Mouse (Mus musculus) intestine, embryonic 15.5 days (tissue): ENCODE data around the gene Micu1. TPM values are rescaled to one million over a fixed set of nuclear protein-coding genes. Genes with fewer than 3 reads are reported as not detected.

Source experiments
- ATAC-seq: fragments of 200-750 bp; cut with Nextera tagmentation; 2 replicates; pipeline ENCODE4 v1.8.0; 2017; ENCODE audit warnings: moderate TSS enrichment, moderate library complexity
- H3K27ac ChIP-seq: fragments of 300-500 bp; sonication (generic); 2 replicates; pipeline ENCODE4 v1.5.1; 2015; ENCODE audit warnings: mild to moderate bottlenecking, inconsistent platforms
- H3K27me3 ChIP-seq: fragments of 300-500 bp; sonication (generic); replicated peaks from 2 replicates; pipeline ENCODE4 v1.6.1; 2015; ENCODE audit warnings: inconsistent platforms
- H3K36me3 ChIP-seq: fragments of 300-500 bp; sonication (generic); 2 replicates; pipeline ENCODE4 v1.6.1; 2015; ENCODE audit warnings: inconsistent platforms
- H3K4me1 ChIP-seq: fragments of 300-500 bp; sonication (generic); replicated peaks from 2 replicates; pipeline ENCODE4 v1.6.1; 2015; ENCODE audit warnings: inconsistent platforms
- H3K4me2 ChIP-seq: fragments of 300-500 bp; sonication (generic); replicated peaks from 2 replicates; pipeline ENCODE4 v1.6.1; 2015; ENCODE audit warnings: mild to moderate bottlenecking, inconsistent platforms
- H3K4me3 ChIP-seq: fragments of 300-500 bp; sonication (generic); replicated peaks from 2 replicates; pipeline ENCODE4 v1.5.1; 2015; ENCODE audit warnings: inconsistent platforms
- H3K9ac ChIP-seq: fragments of 300-500 bp; sonication (generic); 2 replicates; pipeline ENCODE4 v1.6.1; 2015; ENCODE audit warnings: inconsistent platforms
- H3K9me3 ChIP-seq: fragments of 300-500 bp; sonication (generic); 2 replicates; pipeline ENCODE4 v1.6.1; 2016; ENCODE audit warnings: inconsistent platforms
- WGBS: fragments of 180-500 bp; shearing (Covaris S2); methylation state at CpG from one replicate; pipeline ENCODE4 v1.1.7; 2015; 5-methylcytosine and 5-hydroxymethylcytosine counted together
- polyA plus RNA-seq: library from polyadenylated mRNA; unstranded; fragments of >200 nt; fragmentation: Nextera tagmentation; extraction: Ambion mirVana; gene quantifications from 2 replicates; pipeline ENCODE4 v1.2.1, GENCODE M21; 2015

Gene Micu1
- polyA plus RNA-seq, 1 experiment from 2014 or later = 66.0 TPM

GRCm38 (mm10) chr10:59784731-59785685, 82.7 kb downstream of the Micu1 start:
- H3K9ac ChIP-seq = no peak overlapping the region
- no peaks in the 10 kb centered on the region for H3K9me3 ChIP-seq
- no peak for ATAC-seq
- no peaks in the 10 kb centered on the region for H3K27me3 ChIP-seq
- 60% methylated on average over 18 of the region's 18 CpGs for WGBS
- no peak overlapping the region for H3K27ac ChIP-seq
- no peaks in the 10 kb centered on the region for H3K4me1 ChIP-seq
- no peak overlapping the region for H3K4me2 ChIP-seq
- H3K36me3 ChIP-seq = 0 out of 2 replicates have a peak, but pooled peaks cover 2% of the 10 kb centered on the region
- no peak overlapping the region for H3K4me3 ChIP-seq

DNA sequence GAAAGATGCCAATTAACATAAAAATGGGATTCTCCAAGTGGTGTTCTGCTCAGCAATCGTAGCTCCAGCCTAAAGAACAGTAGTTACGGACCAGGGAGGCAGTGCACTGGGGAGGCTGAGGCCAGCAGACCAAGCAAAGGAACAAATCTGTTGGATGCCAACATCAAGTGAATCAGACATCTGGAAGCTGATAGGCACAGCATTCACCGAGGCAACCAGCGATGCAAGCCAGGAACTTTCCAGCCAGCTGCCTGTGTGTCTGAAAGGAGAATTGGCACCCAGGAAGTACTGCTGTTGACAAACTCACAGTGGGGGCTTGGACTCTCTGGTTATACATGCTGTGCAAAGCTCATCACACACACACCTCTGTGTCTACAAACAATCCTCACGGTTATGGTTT, 84.0 kb downstream of the Micu1 start:
- 0 out of 2 replicates have a peak, but pooled peaks cover 5% of the 10 kb centered on the region for H3K36me3 ChIP-seq
- H3K4me2 ChIP-seq = no peak overlapping the region
- 85% methylated on average over 5 of the region's 5 CpGs for WGBS
- no peak overlapping the region for H3K4me3 ChIP-seq
- no peaks in the 10 kb centered on the region for H3K9me3 ChIP-seq
- H3K27ac ChIP-seq = no peak overlapping the region
- H3K9ac ChIP-seq = no peak overlapping the region
- H3K27me3 ChIP-seq = no peaks in the 10 kb centered on the region
- no peak for ATAC-seq
- H3K4me1 ChIP-seq = no peaks in the 10 kb centered on the region

DNA sequence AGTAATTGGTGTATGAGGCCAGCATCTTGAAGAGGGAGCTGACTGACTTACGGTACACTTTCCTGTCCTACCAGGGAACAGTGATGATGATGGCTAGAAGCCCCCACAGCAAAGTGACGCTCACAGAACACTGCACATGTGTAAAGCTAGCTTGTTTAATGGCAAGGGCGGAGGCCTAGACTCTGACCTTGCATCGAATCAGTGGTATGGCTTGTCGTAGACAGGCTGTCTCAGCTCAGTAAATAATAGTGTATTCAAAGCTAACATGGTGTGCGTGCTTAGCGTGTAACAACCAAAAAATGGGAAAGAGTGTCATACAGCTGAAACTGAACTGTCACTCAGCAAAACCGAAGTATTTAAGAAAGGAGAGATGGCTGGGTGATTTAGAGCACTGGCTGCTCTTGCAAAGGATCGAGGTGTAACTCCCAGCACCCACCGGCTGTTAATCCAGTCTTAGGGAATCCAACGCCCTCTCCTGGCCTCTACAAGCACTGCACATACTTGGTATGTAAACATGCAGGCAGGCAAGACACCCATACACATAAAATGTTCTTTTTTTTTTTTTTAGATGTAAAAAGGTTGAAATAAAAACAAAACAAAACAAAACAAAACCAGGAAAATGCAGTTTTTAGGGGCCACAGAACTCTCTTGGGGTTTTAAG, 85.0 kb downstream of the Micu1 start:
- ATAC-seq = no peak

DNA sequence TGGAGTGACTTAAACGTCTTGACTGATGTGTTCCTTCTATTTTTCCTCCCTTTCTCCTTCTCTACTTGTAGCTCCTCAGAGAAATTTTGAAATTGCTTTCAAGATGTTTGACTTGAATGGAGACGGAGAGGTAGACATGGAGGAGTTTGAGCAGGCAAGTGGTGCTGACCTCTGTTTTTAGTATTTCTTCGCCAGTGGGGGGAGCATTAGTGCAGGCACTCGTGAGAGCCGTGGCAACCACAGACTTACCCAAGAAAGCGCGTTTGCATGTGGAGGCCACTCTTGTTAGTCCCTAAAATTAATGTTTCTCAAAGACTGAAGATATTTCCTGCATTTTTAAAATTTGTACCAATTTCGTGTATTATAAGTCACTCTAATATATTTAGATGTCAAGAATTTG, 85.6 kb downstream of the Micu1 start:
- Histone ChIP-seq H3K27me3 (no peaks in the 10 kb centered on the region), H3K4me3 (no peak overlapping the region), H3K9ac (no peak overlapping the region), H3K4me2 (no peak overlapping the region), H3K27ac (no peak overlapping the region), H3K4me1 (no peaks in the 10 kb centered on the region), H3K9me3 (no peaks in the 10 kb centered on the region), H3K36me3 (0 out of 2 replicates have a peak, but pooled peaks cover 5% of the 10 kb centered on the region)
- ATAC-seq = no peak
- 78% methylated on average over 8 of the region's 8 CpGs for WGBS

More for the DNA sequence above, 85.0 kb downstream of the Micu1 start:
- Histone ChIP-seq H3K9ac (no peak overlapping the region), H3K9me3 (no peaks in the 10 kb centered on the region), H3K4me2 (no peak overlapping the region), H3K4me3 (no peak overlapping the region), H3K27ac (no peak overlapping the region), H3K4me1 (no peaks in the 10 kb centered on the region), H3K27me3 (no peaks in the 10 kb centered on the region), H3K36me3 (0 out of 2 replicates have a peak, but pooled peaks cover 5% of the 10 kb centered on the region)
- WGBS = 76% methylated on average over 11 of the region's 11 CpGs

- Histone ChIP-seq H3K9me3 (no peaks in the 10 kb centered on the region), H3K4me1 (no peaks in the 10 kb centered on the region), H3K36me3 (peaks cover 5% of the 10 kb centered on the region; the same call in 1 of the 2 replicates), H3K9ac (no peak overlapping the region), H3K4me2 (no peak overlapping the region), H3K4me3 (no peak overlapping the region), H3K27ac (no peak overlapping the region), H3K27me3 (no peaks in the 10 kb centered on the region)
- WGBS = 87% methylated on average over 11 of the region's 11 CpGs
- no peak for ATAC-seq
Observed at GRCm38 (mm10) chr10:59790291-59790929, 88.1 kb downstream of the Micu1 start.

DNA sequence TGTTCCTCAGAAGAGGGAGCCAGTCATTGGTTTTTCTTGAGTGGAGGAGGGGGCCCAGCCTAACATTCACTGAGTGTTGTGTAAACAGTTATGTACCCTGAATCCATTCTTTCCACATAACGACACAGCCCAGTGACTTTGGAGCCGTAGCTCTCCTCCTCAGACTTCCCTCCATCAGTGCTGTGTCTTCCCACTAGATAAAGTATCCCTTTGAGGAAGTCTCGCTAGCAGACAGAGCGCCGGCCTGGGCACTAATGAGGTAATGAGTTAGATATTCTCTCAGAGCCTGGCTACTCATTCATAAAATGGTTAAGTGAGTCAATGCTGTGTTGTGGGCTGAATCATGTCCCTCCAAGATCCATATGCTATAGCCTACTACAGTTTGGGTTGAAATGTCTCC, 89.6 kb downstream of the Micu1 start:
- H3K9ac ChIP-seq = no peak overlapping the region
- no peaks in the 10 kb centered on the region for H3K27me3 ChIP-seq

DNA sequence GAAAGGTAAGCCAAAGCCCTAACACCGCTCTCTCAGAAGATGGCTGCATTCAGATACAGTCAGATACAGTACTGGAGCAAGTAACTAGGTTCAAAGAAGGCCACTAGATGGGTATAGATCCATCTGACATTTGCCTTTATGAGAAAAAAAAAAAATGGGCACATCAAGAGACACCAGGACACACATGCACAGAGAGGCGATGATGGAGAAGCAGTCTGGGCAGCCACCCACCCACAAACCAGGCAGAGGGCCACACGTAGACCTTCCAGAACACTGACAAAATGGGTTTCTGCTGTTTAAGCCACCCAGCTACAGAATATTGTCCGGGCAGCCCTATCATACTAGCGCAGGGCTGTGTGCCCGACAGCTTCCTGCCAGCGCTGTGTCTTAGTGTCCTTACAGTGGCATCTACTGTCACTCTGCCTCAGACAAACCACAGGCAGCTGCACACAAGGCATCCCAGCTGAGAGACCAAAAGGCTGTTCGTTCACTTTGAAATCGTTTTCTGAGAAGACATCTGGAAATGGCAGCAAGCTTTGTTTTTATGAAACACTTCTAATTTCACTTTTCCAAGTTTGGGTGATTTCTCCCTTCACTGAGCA, 90.4 kb downstream of the Micu1 start:
- H3K9ac ChIP-seq = no peak overlapping the region
- no peak for ATAC-seq
- no peaks in the 10 kb centered on the region for H3K9me3 ChIP-seq
- H3K4me2 ChIP-seq = no peak overlapping the region
- H3K27ac ChIP-seq = no peak overlapping the region
- 91% methylated on average over 9 of the region's 9 CpGs for WGBS
- H3K27me3 ChIP-seq = no peaks in the 10 kb centered on the region
- H3K36me3 ChIP-seq = peaks cover 5% of the 10 kb centered on the region; the same call in 1 of the 2 replicates
- no peaks in the 10 kb centered on the region for H3K4me1 ChIP-seq
- H3K4me3 ChIP-seq = no peak overlapping the region

More for the DNA sequence above, 89.6 kb downstream of the Micu1 start:
- Histone ChIP-seq H3K4me1 (no peaks in the 10 kb centered on the region), H3K9me3 (no peaks in the 10 kb centered on the region), H3K36me3 (peaks cover 5% of the 10 kb centered on the region; the same call in 1 of the 2 replicates), H3K4me3 (no peak overlapping the region), H3K4me2 (no peak overlapping the region), H3K27ac (no peak overlapping the region)
- 56% methylated on average over 5 of the region's 5 CpGs for WGBS
- ATAC-seq = no peak

- WGBS = 76% methylated on average over 3 of the region's 3 CpGs
Observed at GRCm38 (mm10) chr10:59793454-59793853, 91.2 kb downstream of the Micu1 start.

GRCm38 (mm10) chr10:59795085-59795484, 92.8 kb downstream of the Micu1 start:
- Histone ChIP-seq H3K27ac (no peak overlapping the region), H3K4me3 (no peak overlapping the region), H3K9me3 (no peaks in the 10 kb centered on the region), H3K4me2 (no peak overlapping the region), H3K9ac (no peak overlapping the region), H3K27me3 (no peaks in the 10 kb centered on the region), H3K4me1 (peaks cover 4% of the 10 kb centered on the region; the same call in 1 of the 2 replicates), H3K36me3 (peaks cover 3% of the 10 kb centered on the region; the same call in 1 of the 2 replicates)
- 91% methylated on average over 7 of the region's 7 CpGs for WGBS
- no peak for ATAC-seq

More at GRCm38 (mm10) chr10:59793454-59793853, 91.2 kb downstream of the Micu1 start:
- no peak overlapping the region for H3K4me2 ChIP-seq
- H3K4me3 ChIP-seq = no peak overlapping the region
- H3K36me3 ChIP-seq = peaks cover 5% of the 10 kb centered on the region; the same call in 1 of the 2 replicates
- ATAC-seq = no peak
- H3K9ac ChIP-seq = no peak overlapping the region
- H3K9me3 ChIP-seq = no peaks in the 10 kb centered on the region
- H3K4me1 ChIP-seq = no peaks in the 10 kb centered on the region
- H3K27ac ChIP-seq = no peak overlapping the region
- no peaks in the 10 kb centered on the region for H3K27me3 ChIP-seq

DNA sequence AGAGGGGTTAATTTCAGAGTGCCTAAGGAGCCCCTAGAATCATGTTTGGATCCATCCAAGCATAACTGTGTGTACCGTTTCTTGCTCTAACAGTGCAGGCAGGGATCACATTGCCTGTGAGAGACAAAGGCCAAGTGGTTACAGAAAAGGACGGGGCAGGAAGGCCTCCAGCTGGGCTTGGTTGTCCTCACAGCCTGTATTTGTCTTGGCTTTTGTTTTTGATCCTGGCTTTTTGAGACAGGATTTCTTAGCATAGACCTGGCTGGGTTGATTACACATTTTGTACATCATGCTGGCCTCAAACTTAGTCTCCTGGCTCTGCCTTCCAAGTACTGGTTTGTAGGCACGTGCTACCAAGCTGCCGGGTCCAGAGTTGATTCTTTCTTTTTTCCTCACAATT, 93.6 kb downstream of the Micu1 start:
- H3K4me2 ChIP-seq = no peak overlapping the region
- H3K9ac ChIP-seq = no peak overlapping the region
- H3K4me3 ChIP-seq = no peak overlapping the region
- peaks cover 4% of the 10 kb centered on the region; the same call in 1 of the 2 replicates for H3K4me1 ChIP-seq
- H3K9me3 ChIP-seq = no peaks in the 10 kb centered on the region
- WGBS = 89% methylated on average over 4 of the region's 4 CpGs
- H3K36me3 ChIP-seq = no peaks in the 10 kb centered on the region; the same call in 1 of the 2 replicates
- no peak for ATAC-seq
- H3K27ac ChIP-seq = no peak overlapping the region
- no peaks in the 10 kb centered on the region for H3K27me3 ChIP-seq

DNA sequence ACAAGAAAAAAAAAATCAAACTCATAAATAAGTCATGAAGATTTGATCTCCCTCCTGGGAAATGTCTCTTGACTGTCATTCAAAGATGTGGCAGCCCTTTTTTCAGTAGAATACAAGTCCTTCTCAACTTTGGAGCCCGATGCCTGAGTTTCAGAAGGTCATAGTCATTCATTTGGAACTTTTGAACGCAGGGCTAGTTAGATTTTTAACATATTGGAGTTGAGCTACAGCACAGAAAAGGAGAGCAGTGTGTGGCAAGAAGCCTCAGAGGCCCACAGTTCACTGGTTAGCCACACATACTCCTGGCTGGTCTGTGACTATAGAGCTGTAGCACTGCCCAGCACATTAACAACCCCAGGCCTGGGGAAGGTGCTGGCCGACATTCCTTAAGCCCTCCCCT, 96.1 kb downstream of the Micu1 start:
- no peaks in the 10 kb centered on the region; the same call in 1 of the 2 replicates for H3K36me3 ChIP-seq
- H3K9me3 ChIP-seq = no peaks in the 10 kb centered on the region
- peaks cover 4% of the 10 kb centered on the region; the same call in 1 of the 2 replicates for H3K4me1 ChIP-seq
- 84% methylated on average over 3 of the region's 3 CpGs for WGBS
- no peak overlapping the region for H3K27ac ChIP-seq
- H3K9ac ChIP-seq = no peak overlapping the region
- H3K27me3 ChIP-seq = no peaks in the 10 kb centered on the region
- ATAC-seq = no peak
- no peak overlapping the region for H3K4me2 ChIP-seq
- H3K4me3 ChIP-seq = no peak overlapping the region
